Mouse (Mus musculus) lung, postnatal 0 days (tissue): ENCODE data around the gene Sh3gl2.

Source experiments
- CTCF ChIP-seq: IDR thresholded peaks from 2 replicates; pipeline ENCODE4 v1.5.1; 2016; ENCODE audit warnings: antibody characterized with exemption, mild to moderate bottlenecking
- EP300 ChIP-seq: IDR thresholded peaks from 2 replicates; pipeline ENCODE4 v1.6.1; 2016; ENCODE audit warnings: antibody characterized with exemption, mild to moderate bottlenecking, control low read depth

- no peak for TF ChIP-seq CTCF
- no peak for TF ChIP-seq EP300
These were observed 798 bp downstream of the Sh3gl2 start for GRCm38 (mm10) chr4:85205636-85206211.
